27 mouse cellular contexts compared by ENCODE assay signal in the genomic region with DNA sequence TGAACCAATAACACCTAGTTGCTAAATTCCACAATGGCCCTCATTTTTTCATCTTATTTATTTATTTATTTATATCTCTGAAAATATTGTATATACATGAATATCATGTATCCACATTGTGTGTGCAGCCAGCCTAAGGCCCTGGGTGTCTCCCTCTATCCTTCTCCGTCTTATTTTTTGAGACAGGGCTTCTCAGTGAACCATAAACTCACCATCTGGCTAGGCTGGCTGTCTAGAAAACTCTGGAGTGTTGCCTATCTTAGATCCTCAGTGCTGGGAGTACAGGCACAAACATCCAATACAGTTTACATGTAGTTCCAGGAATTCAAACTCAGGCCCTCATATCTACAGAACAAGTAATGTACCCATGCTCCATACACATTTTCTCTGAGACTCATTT.
"Had no signal": no experiment of that assay in that cellular context is flagged by ENCODE, and none has a peak within 500 bp of the region (broad histone marks: within the 10 kb centered on the region; RNA-seq: fewer than 3 reads in every experiment).

No protein-coding gene starts in this region.

- DNase-seq: gastrocnemius, postnatal 14 days; gastrocnemius, postnatal 36 days; heart, adult 2 months; heart, postnatal 14 days; heart, postnatal 36 days; kidney, adult 11 months; kidney, adult 2 months; kidney, adult 9 months; kidney, postnatal 10 days; kidney, postnatal 25 days; kidney, postnatal 4 days; liver; liver, embryonic 13.5 days; liver, postnatal 0 days had no signal

- H3K27ac ChIP-seq: heart, adult 2 months; heart, embryonic 13.5 days; heart, embryonic 15.5 days; hindbrain, embryonic 13.5 days; kidney, embryonic 15.5 days; layer of hippocampus, adult 2 months; left cerebral cortex, adult 2 months; limb, embryonic 10.5 days; limb, embryonic 12.5 days; liver, embryonic 13.5 days; liver, embryonic 15.5 days had no signal

- H3K4me3 ChIP-seq: heart, adult 2 months; heart, embryonic 13.5 days; heart, embryonic 15.5 days; hindbrain, embryonic 13.5 days; kidney, embryonic 15.5 days; layer of hippocampus, adult 2 months; left cerebral cortex, adult 2 months; limb, embryonic 10.5 days; limb, embryonic 12.5 days; liver, embryonic 13.5 days; liver, embryonic 15.5 days had no signal

- H3K36me3 ChIP-seq: heart, embryonic 13.5 days; heart, embryonic 15.5 days; hindbrain, embryonic 13.5 days; kidney, embryonic 15.5 days; limb, embryonic 10.5 days; limb, embryonic 12.5 days; liver, embryonic 13.5 days; liver, embryonic 15.5 days had no signal

- H3K27me3 ChIP-seq: heart, embryonic 13.5 days; heart, embryonic 15.5 days; hindbrain, embryonic 13.5 days; kidney, embryonic 15.5 days; limb, embryonic 12.5 days; liver, embryonic 13.5 days; liver, embryonic 15.5 days had no signal

- H3K4me1 ChIP-seq: heart, embryonic 13.5 days; heart, embryonic 15.5 days; kidney, embryonic 15.5 days; limb, embryonic 10.5 days; limb, embryonic 12.5 days; liver, embryonic 13.5 days; liver, embryonic 15.5 days had no signal

- ATAC-seq: hindbrain, embryonic 16.5 days; intestine, embryonic 16.5 days; liver, postnatal 0 days had no signal

- H3K9ac ChIP-seq: heart, embryonic 13.5 days; heart, embryonic 15.5 days; hindbrain, embryonic 13.5 days; kidney, embryonic 15.5 days; limb, embryonic 12.5 days; liver, embryonic 13.5 days; liver, embryonic 15.5 days; liver, postnatal 0 days had no signal

- H3K4me2 ChIP-seq: heart, embryonic 11.5 days; heart, embryonic 13.5 days; heart, embryonic 15.5 days; hindbrain, embryonic 13.5 days; kidney, embryonic 15.5 days; limb, embryonic 12.5 days; liver, embryonic 11.5 days; liver, embryonic 13.5 days; liver, embryonic 15.5 days had no signal

- H3K9me3 ChIP-seq: heart, embryonic 13.5 days; heart, embryonic 15.5 days; hindbrain, embryonic 13.5 days; kidney, embryonic 15.5 days; limb, embryonic 10.5 days; limb, embryonic 12.5 days; liver, embryonic 13.5 days; liver, embryonic 15.5 days had no signal
